Mouse (Mus musculus) limb, embryonic 13.5 days (tissue): ENCODE data around the gene Ell2. TPM values are rescaled to one million over a fixed set of nuclear protein-coding genes. Genes with fewer than 3 reads are reported as not detected.

Experiments used
- ATAC-seq: fragments of 200-750 bp; cut with Nextera tagmentation; 2 replicates; pipeline ENCODE4 v1.8.0; 2017; ENCODE audit warnings: low read depth, moderate number of reproducible peaks, moderate TSS enrichment; ENCODE audit not compliant: low FRiP score
- H3K27ac ChIP-seq: fragments of 300-500 bp; sonication (generic); 2 replicates; pipeline ENCODE4 v1.5.1; 2015; ENCODE audit warnings: inconsistent platforms, mild to moderate bottlenecking, moderate library complexity
- H3K27me3 ChIP-seq: fragments of 300-500 bp; sonication (generic); 2 replicates; pipeline ENCODE4 v1.6.1; 2015; ENCODE audit warnings: mild to moderate bottlenecking, inconsistent platforms
- H3K36me3 ChIP-seq: fragments of 300-500 bp; sonication (generic); 2 replicates; pipeline ENCODE4 v1.6.1; 2015; ENCODE audit warnings: inconsistent platforms, mild to moderate bottlenecking, moderate library complexity
- H3K4me1 ChIP-seq: fragments of 300-500 bp; sonication (generic); 2 replicates; pipeline ENCODE4 v1.6.1; 2015; ENCODE audit warnings: inconsistent platforms
- H3K4me2 ChIP-seq: fragments of 300-500 bp; sonication (generic); replicated peaks from 2 replicates; pipeline ENCODE4 v1.6.1; 2015; ENCODE audit warnings: inconsistent platforms, mild to moderate bottlenecking, moderate library complexity
- H3K4me3 ChIP-seq: fragments of 300-500 bp; sonication (generic); 2 replicates; pipeline ENCODE4 v1.5.1; 2015; ENCODE audit warnings: moderate library complexity, mild to moderate bottlenecking, inconsistent platforms
- H3K9ac ChIP-seq: fragments of 300-500 bp; sonication (generic); 2 replicates; pipeline ENCODE4 v1.6.1; 2015; ENCODE audit warnings: mild to moderate bottlenecking, inconsistent platforms
- H3K9me3 ChIP-seq: fragments of 300-500 bp; sonication (generic); 2 replicates; pipeline ENCODE4 v1.6.1; 2016; ENCODE audit warnings: inconsistent platforms
- WGBS: fragments of 180-500 bp; shearing (Covaris S2); methylation state at CpG from one replicate; pipeline ENCODE4 v1.1.7; 2015; 5-methylcytosine and 5-hydroxymethylcytosine counted together
- polyA plus RNA-seq: library from polyadenylated mRNA; unstranded; fragments of >200 nt; fragmentation: Nextera tagmentation; extraction: Ambion mirVana; gene quantifications from 2 replicates; pipeline ENCODE4 v1.2.1, GENCODE M21; 2015

The Ell2 gene
- polyA plus RNA-seq, 1 experiment from 2014 or later: 6.7 TPM

GRCm38 (mm10) chr13:75797369-75798141 is 91.0 kb downstream of the Ell2 start:
- no peak overlapping the region for H3K27ac ChIP-seq
- no peak overlapping the region for H3K9ac ChIP-seq
- 30% methylated on average over 18 of the region's 18 CpGs for WGBS
- ATAC-seq: peak; percentile 97
- H3K4me3 ChIP-seq: peak overlapping the region; percentile 30
- no peaks in the 10 kb centered on the region for H3K36me3 ChIP-seq
- H3K4me1 ChIP-seq: peaks cover 4% of the 10 kb centered on the region; the same call in 1 of the 2 replicates
- H3K4me2 ChIP-seq: peak overlapping the region; percentile 64
- H3K27me3 ChIP-seq: no peaks in the 10 kb centered on the region
- no peaks in the 10 kb centered on the region for H3K9me3 ChIP-seq

- Histone ChIP-seq H3K27ac (no peak overlapping the region), H3K4me3 (no peak overlapping the region), H3K9me3 (no peaks in the 10 kb centered on the region), H3K4me2 (no peak overlapping the region), H3K4me1 (peaks cover 4% of the 10 kb centered on the region; the same call in 1 of the 2 replicates), H3K27me3 (no peaks in the 10 kb centered on the region), H3K36me3 (no peaks in the 10 kb centered on the region), H3K9ac (no peak overlapping the region)
- ATAC-seq: no peak
- 67% methylated on average over 7 of the region's 7 CpGs for WGBS
Observed at GRCm38 (mm10) chr13:75798413-75799302, 92.1 kb downstream of the Ell2 start.

DNA sequence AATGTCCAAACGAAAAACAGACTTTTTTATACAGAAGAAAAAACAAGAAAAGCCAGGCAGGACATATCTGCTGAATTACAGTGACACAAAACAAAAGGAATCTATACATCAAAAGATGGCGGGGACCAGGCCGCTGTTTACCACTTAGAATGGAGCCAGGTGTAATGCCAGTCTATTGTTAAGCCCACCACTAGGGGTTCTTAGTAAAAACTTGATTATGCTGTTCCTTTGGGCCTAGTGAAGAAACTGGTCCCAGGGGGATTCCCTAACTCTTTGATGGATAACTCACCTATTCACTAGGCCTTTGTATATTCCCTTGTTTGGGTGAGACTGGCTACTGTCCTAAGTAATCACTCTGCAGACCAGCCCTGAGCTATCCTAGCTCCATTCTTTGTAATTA is 92.9 kb downstream of the Ell2 start:
- Histone ChIP-seq H3K4me1 (peaks cover 4% of the 10 kb centered on the region; the same call in 1 of the 2 replicates), H3K4me3 (no peak overlapping the region), H3K27ac (no peak overlapping the region), H3K36me3 (no peaks in the 10 kb centered on the region), H3K4me2 (no peak overlapping the region), H3K27me3 (no peaks in the 10 kb centered on the region), H3K9ac (no peak overlapping the region), H3K9me3 (no peaks in the 10 kb centered on the region)
- WGBS: 90% methylated on average over 3 of the region's 3 CpGs
- ATAC-seq: no peak

GRCm38 (mm10) chr13:75807969-75808368 is 101.4 kb downstream of the Ell2 start:
- Histone ChIP-seq H3K9me3 (no peaks in the 10 kb centered on the region), H3K36me3 (no peaks in the 10 kb centered on the region), H3K9ac (no peak overlapping the region), H3K4me2 (no peak overlapping the region), H3K4me1 (no peaks in the 10 kb centered on the region), H3K4me3 (no peak overlapping the region), H3K27me3 (no peaks in the 10 kb centered on the region), H3K27ac (no peak overlapping the region)
- no peak for ATAC-seq
- 84% methylated on average over 1 of the region's 1 CpGs for WGBS

GRCm38 (mm10) chr13:75809957-75810356 is 103.4 kb downstream of the Ell2 start:
- no peaks in the 10 kb centered on the region for H3K4me1 ChIP-seq
- H3K4me3 ChIP-seq: no peak overlapping the region
- 56% methylated on average over 1 of the region's 1 CpGs for WGBS
- no peak overlapping the region for H3K4me2 ChIP-seq
- no peaks in the 10 kb centered on the region for H3K27me3 ChIP-seq
- no peak overlapping the region for H3K9ac ChIP-seq
- ATAC-seq: no peak
- no peaks in the 10 kb centered on the region for H3K9me3 ChIP-seq
- H3K27ac ChIP-seq: no peak overlapping the region
- H3K36me3 ChIP-seq: no peaks in the 10 kb centered on the region

- no peaks in the 10 kb centered on the region for H3K9me3 ChIP-seq
- H3K4me2 ChIP-seq: no peak overlapping the region
- H3K36me3 ChIP-seq: no peaks in the 10 kb centered on the region
- H3K27me3 ChIP-seq: no peaks in the 10 kb centered on the region
- ATAC-seq: no peak
- H3K4me1 ChIP-seq: no peaks in the 10 kb centered on the region
- H3K9ac ChIP-seq: no peak overlapping the region
- no peak overlapping the region for H3K4me3 ChIP-seq
- no peak overlapping the region for H3K27ac ChIP-seq
- WGBS: 95% methylated on average over 2 of the region's 2 CpGs
Observed at GRCm38 (mm10) chr13:75817183-75817582, 110.6 kb downstream of the Ell2 start.

- Histone ChIP-seq H3K9me3 (no peaks in the 10 kb centered on the region), H3K9ac (no peak overlapping the region), H3K36me3 (no peaks in the 10 kb centered on the region), H3K4me3 (no peak overlapping the region), H3K4me2 (no peak overlapping the region), H3K27me3 (no peaks in the 10 kb centered on the region), H3K27ac (no peak overlapping the region), H3K4me1 (no peaks in the 10 kb centered on the region)
- WGBS: 51% methylated on average over 3 of the region's 3 CpGs
- no peak for ATAC-seq
Observed at GRCm38 (mm10) chr13:75818486-75818885, 111.9 kb downstream of the Ell2 start.

DNA sequence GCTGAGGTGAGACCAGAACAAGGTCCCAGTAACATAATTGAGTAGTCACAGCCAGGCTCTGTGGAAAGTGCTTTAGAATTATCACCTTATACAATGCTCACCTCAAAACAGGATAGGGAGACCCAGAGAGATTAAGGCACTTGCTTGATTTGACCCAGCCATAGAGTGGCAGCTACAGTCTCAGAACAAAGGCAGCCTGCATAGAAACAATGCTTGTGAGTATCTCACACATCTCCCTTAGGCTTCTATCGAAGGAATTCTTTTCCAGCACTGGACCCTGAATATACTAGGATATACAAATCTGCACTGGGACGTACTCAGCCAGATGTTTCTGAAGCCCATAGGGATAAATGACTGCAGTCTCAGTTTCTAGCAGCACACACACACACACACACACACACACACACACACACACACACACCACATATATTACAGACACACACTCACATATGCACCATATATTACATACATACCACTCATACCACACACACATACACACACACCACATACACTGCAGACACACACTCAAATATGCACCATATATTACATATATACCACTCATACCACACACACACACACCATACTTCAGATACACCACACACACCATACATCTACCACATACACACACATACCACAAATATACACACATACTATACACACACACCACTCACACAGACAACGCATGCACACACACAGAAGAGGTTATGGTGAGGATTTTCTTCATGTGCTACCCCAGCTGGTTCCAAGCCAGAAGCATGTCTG is 112.6 kb downstream of the Ell2 start:
- WGBS: 74% methylated on average over 3 of the region's 3 CpGs
- Histone ChIP-seq H3K4me2 (no peak overlapping the region), H3K36me3 (no peaks in the 10 kb centered on the region), H3K4me3 (no peak overlapping the region), H3K27me3 (no peaks in the 10 kb centered on the region), H3K9me3 (no peaks in the 10 kb centered on the region), H3K27ac (no peak overlapping the region), H3K9ac (no peak overlapping the region), H3K4me1 (no peaks in the 10 kb centered on the region)
- no peak for ATAC-seq

GRCm38 (mm10) chr13:75819898-75820297 is 113.3 kb downstream of the Ell2 start:
- Histone ChIP-seq H3K9me3 (no peaks in the 10 kb centered on the region), H3K4me2 (no peak overlapping the region), H3K27ac (no peak overlapping the region), H3K9ac (no peak overlapping the region), H3K4me3 (no peak overlapping the region), H3K27me3 (no peaks in the 10 kb centered on the region), H3K4me1 (no peaks in the 10 kb centered on the region), H3K36me3 (no peaks in the 10 kb centered on the region)
- no peak for ATAC-seq

Other genes starting within 250 kb of the Ell2 start
- 34.9 and 37.9 TPM in 2 replicates for gene Glrx, start 133.1 kb downstream of the Ell2 start, polyA plus RNA-seq
- gene Rhobtb3, start 237.2 kb downstream of the Ell2 start, polyA plus RNA-seq: 51.2 and 51.3 TPM in 2 replicates